Mouse (Mus musculus): ENCODE data around the gene Peli3. TPM values are rescaled to one million over a fixed set of nuclear protein-coding genes. Genes with fewer than 3 reads are reported as not detected.

The Peli3 gene
- polyA plus RNA-seq, 1 experiment from 2014 or later = 17.0 TPM

GRCm38 (mm10) chr19:4925121-4925860 is 17.6 kb downstream of the Peli3 start:
- H3K4me1 ChIP-seq (ENCODE audit: control insufficient read depth, insufficient read depth, low read length) = peaks cover 19% of the 10 kb centered on the region
- WGBS = 97% methylated on average over 11 of the region's 11 CpGs
- ATAC-seq = no peak
- H3K4me3 ChIP-seq (ENCODE audit: low read depth, low read length) = no peak overlapping the region
- no peak overlapping the region for H3K27ac ChIP-seq (ENCODE audit: low read length)
- H3K9ac ChIP-seq (ENCODE audit: low read depth, low read length) = no peak overlapping the region
- peaks cover 19% of the 10 kb centered on the region for H3K36me3 ChIP-seq (ENCODE audit: control insufficient read depth, insufficient read depth, low read length)
- H3K9me3 ChIP-seq (replicated peaks; ENCODE audit: control insufficient read depth, low read length, poor library complexity, severe bottlenecking) = no peaks in the 10 kb centered on the region
- no peak overlapping the region for H3K4me2 ChIP-seq (ENCODE audit: low read length)
- no peaks in the 10 kb centered on the region for H3K27me3 ChIP-seq (ENCODE audit: control insufficient read depth, insufficient read depth, low read depth, low read length)

GRCm38 (mm10) chr19:4919652-4920051 is 23.3 kb downstream of the Peli3 start:
- peaks cover 40% of the 10 kb centered on the region for H3K36me3 ChIP-seq (ENCODE audit: control insufficient read depth, insufficient read depth, low read length)
- H3K27me3 ChIP-seq (ENCODE audit: control insufficient read depth, insufficient read depth, low read depth, low read length) = no peaks in the 10 kb centered on the region
- no peaks in the 10 kb centered on the region for H3K9me3 ChIP-seq (replicated peaks; ENCODE audit: control insufficient read depth, low read length, poor library complexity, severe bottlenecking)
- ATAC-seq = no peak
- no peak overlapping the region for H3K4me2 ChIP-seq (ENCODE audit: low read length)
- no peaks in the 10 kb centered on the region for H3K4me1 ChIP-seq (ENCODE audit: control insufficient read depth, insufficient read depth, low read length)
- H3K27ac ChIP-seq (ENCODE audit: low read length) = no peak overlapping the region
- H3K4me3 ChIP-seq (ENCODE audit: low read depth, low read length) = no peak overlapping the region
- WGBS = 84% methylated on average over 6 of the region's 6 CpGs
- no peak overlapping the region for H3K9ac ChIP-seq (ENCODE audit: low read depth, low read length)

- Histone ChIP-seq H3K4me1 (ENCODE audit: control insufficient read depth, insufficient read depth, low read length) (no peaks in the 10 kb centered on the region), H3K27me3 (ENCODE audit: control insufficient read depth, insufficient read depth, low read depth, low read length) (no peaks in the 10 kb centered on the region), H3K9ac (ENCODE audit: low read depth, low read length) (no peak overlapping the region), H3K9me3 (replicated peaks; ENCODE audit: control insufficient read depth, low read length, poor library complexity, severe bottlenecking) (no peaks in the 10 kb centered on the region), H3K4me3 (ENCODE audit: low read depth, low read length) (no peak overlapping the region), H3K36me3 (ENCODE audit: control insufficient read depth, insufficient read depth, low read length) (peaks cover 41% of the 10 kb centered on the region), H3K4me2 (ENCODE audit: low read length) (no peak overlapping the region), H3K27ac (ENCODE audit: low read length) (no peak overlapping the region)
- no peak for ATAC-seq
- 86% methylated on average over 10 of the region's 10 CpGs for WGBS
Observed at GRCm38 (mm10) chr19:4916827-4917226, 26.1 kb downstream of the Peli3 start.

GRCm38 (mm10) chr19:4915924-4916603 is 26.9 kb downstream of the Peli3 start:
- H3K9me3 ChIP-seq (replicated peaks; ENCODE audit: control insufficient read depth, low read length, poor library complexity, severe bottlenecking) = no peaks in the 10 kb centered on the region
- no peak for ATAC-seq
- no peak overlapping the region for H3K4me3 ChIP-seq (ENCODE audit: low read depth, low read length)
- H3K4me1 ChIP-seq (ENCODE audit: control insufficient read depth, insufficient read depth, low read length) = no peaks in the 10 kb centered on the region
- no peak overlapping the region for H3K4me2 ChIP-seq (ENCODE audit: low read length)
- H3K27ac ChIP-seq (ENCODE audit: low read length) = no peak overlapping the region
- no peak overlapping the region for H3K9ac ChIP-seq (ENCODE audit: low read depth, low read length)
- no peaks in the 10 kb centered on the region for H3K27me3 ChIP-seq (ENCODE audit: control insufficient read depth, insufficient read depth, low read depth, low read length)
- H3K36me3 ChIP-seq (ENCODE audit: control insufficient read depth, insufficient read depth, low read length) = peaks cover 41% of the 10 kb centered on the region
- 87% methylated on average over 15 of the region's 15 CpGs for WGBS

GRCm38 (mm10) chr19:4909376-4909775 is 33.6 kb downstream of the Peli3 start:
- Histone ChIP-seq H3K9me3 (replicated peaks; ENCODE audit: control insufficient read depth, low read length, poor library complexity, severe bottlenecking) (no peaks in the 10 kb centered on the region), H3K36me3 (ENCODE audit: control insufficient read depth, insufficient read depth, low read length) (peaks cover 36% of the 10 kb centered on the region), H3K4me3 (ENCODE audit: low read depth, low read length) (no peak overlapping the region), H3K27me3 (ENCODE audit: control insufficient read depth, insufficient read depth, low read depth, low read length) (no peaks in the 10 kb centered on the region), H3K4me1 (ENCODE audit: control insufficient read depth, insufficient read depth, low read length) (peaks cover 12% of the 10 kb centered on the region), H3K9ac (ENCODE audit: low read depth, low read length) (no peak overlapping the region), H3K4me2 (ENCODE audit: low read length) (no peak overlapping the region), H3K27ac (ENCODE audit: low read length) (no peak overlapping the region)
- 90% methylated on average over 7 of the region's 7 CpGs for WGBS
- no peak for ATAC-seq

- H3K27ac ChIP-seq (ENCODE audit: low read length) = no peak overlapping the region
- peaks cover 12% of the 10 kb centered on the region for H3K4me1 ChIP-seq (ENCODE audit: control insufficient read depth, insufficient read depth, low read length)
- no peak for ATAC-seq
- no peak overlapping the region for H3K4me2 ChIP-seq (ENCODE audit: low read length)
- H3K9me3 ChIP-seq (replicated peaks; ENCODE audit: control insufficient read depth, low read length, poor library complexity, severe bottlenecking) = no peaks in the 10 kb centered on the region
- H3K4me3 ChIP-seq (ENCODE audit: low read depth, low read length) = no peak overlapping the region
- WGBS = 84% methylated on average over 4 of the region's 4 CpGs
- no peak overlapping the region for H3K9ac ChIP-seq (ENCODE audit: low read depth, low read length)
- no peaks in the 10 kb centered on the region for H3K27me3 ChIP-seq (ENCODE audit: control insufficient read depth, insufficient read depth, low read depth, low read length)
- peaks cover 29% of the 10 kb centered on the region for H3K36me3 ChIP-seq (ENCODE audit: control insufficient read depth, insufficient read depth, low read length)
Observed at GRCm38 (mm10) chr19:4908107-4908506, 34.8 kb downstream of the Peli3 start.

GRCm38 (mm10) chr19:4905979-4906794 is 36.7 kb downstream of the Peli3 start, which contains the start of gene Bbs1:
TSS of gene Bbs1 (minus strand) at chr19:4906628.
- peak within 1 kb of the TSS; percentile 76 for H3K4me3 ChIP-seq (ENCODE audit: low read depth, low read length)
- peak within 1 kb of the TSS; percentile 88 for H3K27ac ChIP-seq (ENCODE audit: low read length)
- WGBS = 6% methylated on average over 31 of the region's 31 CpGs
- H3K4me1 ChIP-seq (ENCODE audit: control insufficient read depth, insufficient read depth, low read length) = peaks cover 12% of the 10 kb centered on the region
- H3K4me2 ChIP-seq (ENCODE audit: low read length) = peak within 1 kb of the TSS; percentile 92
- peaks cover 26% of the 10 kb centered on the region for H3K36me3 ChIP-seq (ENCODE audit: control insufficient read depth, insufficient read depth, low read length)
- H3K27me3 ChIP-seq (ENCODE audit: control insufficient read depth, insufficient read depth, low read depth, low read length) = no peaks in the 10 kb centered on the region
- no peaks in the 10 kb centered on the region for H3K9me3 ChIP-seq (replicated peaks; ENCODE audit: control insufficient read depth, low read length, poor library complexity, severe bottlenecking)
- peak within 1 kb of the TSS; percentile 68 for H3K9ac ChIP-seq (ENCODE audit: low read depth, low read length)
- peak; percentile 69 for ATAC-seq

- ATAC-seq = no peak
- WGBS = 92% methylated on average over 3 of the region's 3 CpGs
- H3K36me3 ChIP-seq (ENCODE audit: control insufficient read depth, insufficient read depth, low read length) = peaks cover 20% of the 10 kb centered on the region
Observed at GRCm38 (mm10) chr19:4899888-4900287, 43.0 kb downstream of the Peli3 start.

More at GRCm38 (mm10) chr19:4899888-4900287, 43.0 kb downstream of the Peli3 start:
- Histone ChIP-seq H3K27ac (ENCODE audit: low read length) (no peak overlapping the region), H3K4me2 (ENCODE audit: low read length) (no peak overlapping the region), H3K27me3 (ENCODE audit: control insufficient read depth, insufficient read depth, low read depth, low read length) (no peaks in the 10 kb centered on the region), H3K4me3 (ENCODE audit: low read depth, low read length) (no peak overlapping the region), H3K9me3 (replicated peaks; ENCODE audit: control insufficient read depth, low read length, poor library complexity, severe bottlenecking) (no peaks in the 10 kb centered on the region), H3K4me1 (ENCODE audit: control insufficient read depth, insufficient read depth, low read length) (no peaks in the 10 kb centered on the region), H3K9ac (ENCODE audit: low read depth, low read length) (no peak overlapping the region)

Measured in midbrain, embryonic 16.5 days (tissue).